Mouse (Mus musculus): Measurements from ENCODE around the gene Olfr1062. TPM values are rescaled to one million over a fixed set of nuclear protein-coding genes. Genes with fewer than 3 reads are reported as not detected.

Gene Olfr1062
- not detected for polyA plus RNA-seq (2014; fragmentation: Illumina TruSeq; extraction: RNeasy Lipid Tissue Mini Kit (QIAGEN cat#74804); ENCODE audit: low read depth, low replicate concordance)

DNA sequence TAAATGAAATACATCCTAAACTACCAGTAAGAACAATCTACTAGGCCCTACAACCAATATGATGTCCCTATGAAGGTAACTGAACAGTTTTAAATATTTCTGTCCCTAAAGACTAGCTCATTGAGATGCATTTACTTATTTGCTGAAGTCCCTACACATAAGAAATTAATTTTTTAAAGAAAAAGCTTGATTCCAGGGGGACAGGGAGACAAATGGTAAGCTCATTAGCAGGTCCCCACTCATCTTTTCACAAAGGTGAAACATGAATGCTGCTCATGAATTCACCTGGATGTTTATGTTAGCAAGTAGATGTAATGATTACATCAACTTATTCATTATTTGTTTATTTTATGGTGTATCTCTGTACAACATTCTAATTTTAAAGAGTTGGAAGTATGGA, at the start of gene Olfr1062:
Gene Olfr1062, minus strand, starts transcription at position 101 of the 400 bp plus-strand sequence.

DNA sequence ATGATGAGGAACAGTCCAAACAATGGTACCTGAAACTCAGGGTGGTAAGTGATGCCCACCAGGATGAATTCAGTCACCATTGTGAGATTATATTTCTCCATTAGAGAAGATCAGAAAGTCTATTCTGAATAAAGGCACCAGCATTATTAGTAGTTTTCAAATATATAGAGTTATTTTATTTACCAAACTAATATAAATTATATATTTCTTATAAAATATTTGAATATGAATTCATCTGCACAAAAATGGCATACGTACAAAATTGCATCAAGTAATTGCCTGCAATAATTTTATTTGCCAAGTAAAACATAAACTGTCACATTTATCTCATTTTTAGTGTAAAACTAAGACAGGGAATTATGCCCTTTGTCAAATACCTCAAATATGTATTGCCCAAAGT, 29.6 kb upstream of the Olfr1062 start, which contains the start of gene Olfr1066:
Gene Olfr1066, minus strand, starts transcription at position 101 of the 400 bp plus-strand sequence.

DNA sequence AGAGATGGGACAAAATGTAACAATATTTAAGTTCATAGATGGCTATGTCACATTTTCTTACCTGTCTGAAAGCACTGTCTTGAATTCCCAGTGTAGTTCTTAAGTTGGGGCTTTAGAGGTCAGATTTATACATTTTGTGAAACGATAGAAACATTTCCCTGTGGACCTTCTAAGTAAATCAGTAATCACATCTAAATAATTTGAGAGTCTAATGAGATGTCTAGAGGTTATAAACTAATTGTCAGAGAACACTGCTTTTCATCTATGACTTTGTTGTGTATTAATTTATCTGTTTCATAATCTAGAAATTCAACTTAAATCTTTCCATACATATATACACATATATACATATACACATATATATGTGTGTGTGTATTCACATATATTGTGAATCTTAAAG, 23.9 kb upstream of the Olfr1062 start, which contains the start of gene Olfr1065:
Gene Olfr1065, minus strand, starts transcription at position 101 of the 400 bp plus-strand sequence.

DNA sequence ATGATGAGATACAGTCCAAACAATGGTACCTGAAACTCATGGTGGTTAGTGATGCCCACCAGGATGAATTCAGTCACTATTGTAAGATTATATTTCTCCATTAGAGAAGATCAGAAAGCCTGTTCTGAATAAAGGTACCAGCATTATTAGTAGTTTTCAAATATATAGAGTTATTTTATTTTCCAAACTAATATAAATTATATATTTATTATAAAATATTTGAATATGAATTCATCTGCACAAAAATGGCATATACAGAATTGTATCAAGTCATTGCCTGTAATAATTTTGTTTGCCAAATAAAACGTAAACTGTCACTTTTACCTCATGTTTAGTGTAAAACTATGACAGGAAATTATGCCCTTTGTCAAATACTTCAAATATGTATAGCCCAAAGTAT, 12.6 kb downstream of the Olfr1062 start, which contains the start of gene Olfr1061:
Gene Olfr1061, minus strand, starts transcription at position 101 of the 400 bp plus-strand sequence.

DNA sequence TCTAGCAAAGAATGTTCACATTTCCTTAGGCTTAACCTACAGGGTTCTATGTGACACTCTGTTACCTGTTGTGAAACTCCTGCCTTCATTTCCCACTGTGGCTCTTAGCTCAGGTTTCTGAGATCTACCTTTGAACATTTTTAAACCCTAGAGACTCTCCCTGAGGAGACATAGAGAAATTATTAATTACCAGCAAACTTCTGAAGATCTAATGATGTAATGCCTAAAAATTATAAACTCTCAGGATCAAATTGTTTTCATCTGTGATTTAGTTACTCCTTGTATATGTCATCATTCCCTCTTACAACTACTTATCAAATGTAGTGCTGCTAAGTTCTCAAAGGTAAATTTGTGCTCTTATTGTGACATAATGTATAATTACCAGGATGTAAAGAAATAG, 38.1 kb downstream of the Olfr1062 start, which contains the start of gene Olfr1058:
Gene Olfr1058, minus strand, starts transcription at position 101 of the 400 bp plus-strand sequence.

DNA sequence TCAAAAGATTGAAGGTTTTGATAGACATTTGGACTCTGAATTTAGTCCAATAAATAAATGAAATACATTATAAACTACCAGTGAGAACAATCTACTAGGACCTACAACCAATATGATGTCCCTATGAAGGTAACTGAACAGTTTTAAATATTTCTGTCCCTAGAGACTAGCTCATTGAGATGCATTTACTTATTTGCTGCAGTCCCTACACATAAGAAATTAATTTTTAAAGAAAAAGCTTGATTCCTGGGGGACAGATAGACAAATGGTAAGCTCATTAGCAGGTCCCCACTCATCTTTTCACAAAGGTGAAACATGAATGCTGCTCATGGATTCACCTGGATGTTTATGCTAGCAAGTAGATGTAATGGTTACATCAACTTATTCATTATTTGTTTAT, 48.3 kb downstream of the Olfr1062 start, which contains the start of gene Olfr1057:
Gene Olfr1057, minus strand, starts transcription at position 101 of the 400 bp plus-strand sequence.

Other genes starting within 250 kb of the Olfr1062 start
- gene Olfr1044, start 248.9 kb downstream of the Olfr1062 start, polyA plus RNA-seq (2014; fragmentation: Illumina TruSeq; extraction: RNeasy Lipid Tissue Mini Kit (QIAGEN cat#74804); ENCODE audit: low read depth, low replicate concordance): not detected
- gene Olfr52, start 241.1 kb downstream of the Olfr1062 start, polyA plus RNA-seq (2014; fragmentation: Illumina TruSeq; extraction: RNeasy Lipid Tissue Mini Kit (QIAGEN cat#74804); ENCODE audit: low read depth, low replicate concordance): not detected
- not detected for gene Olfr1045, start 223.7 kb downstream of the Olfr1062 start, polyA plus RNA-seq (2014; fragmentation: Illumina TruSeq; extraction: RNeasy Lipid Tissue Mini Kit (QIAGEN cat#74804); ENCODE audit: low read depth, low replicate concordance)
- gene Olfr1046, start 207.4 kb downstream of the Olfr1062 start, polyA plus RNA-seq (2014; fragmentation: Illumina TruSeq; extraction: RNeasy Lipid Tissue Mini Kit (QIAGEN cat#74804); ENCODE audit: low read depth, low replicate concordance): not detected
- gene Olfr1047, start 195.3 kb downstream of the Olfr1062 start, polyA plus RNA-seq (2014; fragmentation: Illumina TruSeq; extraction: RNeasy Lipid Tissue Mini Kit (QIAGEN cat#74804); ENCODE audit: low read depth, low replicate concordance): not detected
- gene Olfr1048, start 186.5 kb downstream of the Olfr1062 start, polyA plus RNA-seq (2014; fragmentation: Illumina TruSeq; extraction: RNeasy Lipid Tissue Mini Kit (QIAGEN cat#74804); ENCODE audit: low read depth, low replicate concordance): not detected
- not detected for gene Olfr1049, start 168.4 kb downstream of the Olfr1062 start, polyA plus RNA-seq (2014; fragmentation: Illumina TruSeq; extraction: RNeasy Lipid Tissue Mini Kit (QIAGEN cat#74804); ENCODE audit: low read depth, low replicate concordance)
- not detected for gene Olfr1051, start 147.7 kb downstream of the Olfr1062 start, polyA plus RNA-seq (2014; fragmentation: Illumina TruSeq; extraction: RNeasy Lipid Tissue Mini Kit (QIAGEN cat#74804); ENCODE audit: low read depth, low replicate concordance)
- gene Olfr1052, start 134.3 kb downstream of the Olfr1062 start, polyA plus RNA-seq (2014; fragmentation: Illumina TruSeq; extraction: RNeasy Lipid Tissue Mini Kit (QIAGEN cat#74804); ENCODE audit: low read depth, low replicate concordance): not detected
- gene Olfr1053, start 111.5 kb downstream of the Olfr1062 start, polyA plus RNA-seq (2014; fragmentation: Illumina TruSeq; extraction: RNeasy Lipid Tissue Mini Kit (QIAGEN cat#74804); ENCODE audit: low read depth, low replicate concordance): not detected
- not detected for gene Olfr1054, start 91.3 kb downstream of the Olfr1062 start, polyA plus RNA-seq (2014; fragmentation: Illumina TruSeq; extraction: RNeasy Lipid Tissue Mini Kit (QIAGEN cat#74804); ENCODE audit: low read depth, low replicate concordance)
- gene Olfr1055, start 76.5 kb downstream of the Olfr1062 start, polyA plus RNA-seq (2014; fragmentation: Illumina TruSeq; extraction: RNeasy Lipid Tissue Mini Kit (QIAGEN cat#74804); ENCODE audit: low read depth, low replicate concordance): not detected
- not detected for gene Olfr1056, start 64.3 kb downstream of the Olfr1062 start, polyA plus RNA-seq (2014; fragmentation: Illumina TruSeq; extraction: RNeasy Lipid Tissue Mini Kit (QIAGEN cat#74804); ENCODE audit: low read depth, low replicate concordance)
- not detected for gene Olfr1057, start 48.4 kb downstream of the Olfr1062 start, polyA plus RNA-seq (2014; fragmentation: Illumina TruSeq; extraction: RNeasy Lipid Tissue Mini Kit (QIAGEN cat#74804); ENCODE audit: low read depth, low replicate concordance)
- not detected for gene Olfr1058, start 38.2 kb downstream of the Olfr1062 start, polyA plus RNA-seq (2014; fragmentation: Illumina TruSeq; extraction: RNeasy Lipid Tissue Mini Kit (QIAGEN cat#74804); ENCODE audit: low read depth, low replicate concordance)
- gene Olfr1061, start 12.7 kb downstream of the Olfr1062 start, polyA plus RNA-seq (2014; fragmentation: Illumina TruSeq; extraction: RNeasy Lipid Tissue Mini Kit (QIAGEN cat#74804); ENCODE audit: low read depth, low replicate concordance): not detected
- gene Olfr1065, start 23.8 kb upstream of the Olfr1062 start, polyA plus RNA-seq (2014; fragmentation: Illumina TruSeq; extraction: RNeasy Lipid Tissue Mini Kit (QIAGEN cat#74804); ENCODE audit: low read depth, low replicate concordance): not detected
- not detected for gene Olfr1066, start 29.5 kb upstream of the Olfr1062 start, polyA plus RNA-seq (2014; fragmentation: Illumina TruSeq; extraction: RNeasy Lipid Tissue Mini Kit (QIAGEN cat#74804); ENCODE audit: low read depth, low replicate concordance)
- not detected for gene Olfr228, start 60.6 kb upstream of the Olfr1062 start, polyA plus RNA-seq (2014; fragmentation: Illumina TruSeq; extraction: RNeasy Lipid Tissue Mini Kit (QIAGEN cat#74804); ENCODE audit: low read depth, low replicate concordance)
- not detected for gene Olfr1076, start 81.7 kb upstream of the Olfr1062 start, polyA plus RNA-seq (2014; fragmentation: Illumina TruSeq; extraction: RNeasy Lipid Tissue Mini Kit (QIAGEN cat#74804); ENCODE audit: low read depth, low replicate concordance)
- gene Olfr1079, start 115.7 kb upstream of the Olfr1062 start, polyA plus RNA-seq (2014; fragmentation: Illumina TruSeq; extraction: RNeasy Lipid Tissue Mini Kit (QIAGEN cat#74804); ENCODE audit: low read depth, low replicate concordance): not detected
- gene Olfr1080, start 131.5 kb upstream of the Olfr1062 start, polyA plus RNA-seq (2014; fragmentation: Illumina TruSeq; extraction: RNeasy Lipid Tissue Mini Kit (QIAGEN cat#74804); ENCODE audit: low read depth, low replicate concordance): not detected
- not detected for gene Olfr1082, start 172.2 kb upstream of the Olfr1062 start, polyA plus RNA-seq (2014; fragmentation: Illumina TruSeq; extraction: RNeasy Lipid Tissue Mini Kit (QIAGEN cat#74804); ENCODE audit: low read depth, low replicate concordance)
- gene Olfr1084, start 213.0 kb upstream of the Olfr1062 start, polyA plus RNA-seq (2014; fragmentation: Illumina TruSeq; extraction: RNeasy Lipid Tissue Mini Kit (QIAGEN cat#74804); ENCODE audit: low read depth, low replicate concordance): not detected
- gene Olfr1085, start 235.3 kb upstream of the Olfr1062 start, polyA plus RNA-seq (2014; fragmentation: Illumina TruSeq; extraction: RNeasy Lipid Tissue Mini Kit (QIAGEN cat#74804); ENCODE audit: low read depth, low replicate concordance): not detected

Measured in adipose tissue, adult 10 weeks (tissue).